Mouse (Mus musculus): ENCODE measurements around the gene Rfx4. TPM values are rescaled to one million over a fixed set of nuclear protein-coding genes. Genes with fewer than 3 reads are reported as not detected.

The Rfx4 gene
- polyA plus RNA-seq, 1 experiment from 2014 or later = 0.19 TPM

DNA sequence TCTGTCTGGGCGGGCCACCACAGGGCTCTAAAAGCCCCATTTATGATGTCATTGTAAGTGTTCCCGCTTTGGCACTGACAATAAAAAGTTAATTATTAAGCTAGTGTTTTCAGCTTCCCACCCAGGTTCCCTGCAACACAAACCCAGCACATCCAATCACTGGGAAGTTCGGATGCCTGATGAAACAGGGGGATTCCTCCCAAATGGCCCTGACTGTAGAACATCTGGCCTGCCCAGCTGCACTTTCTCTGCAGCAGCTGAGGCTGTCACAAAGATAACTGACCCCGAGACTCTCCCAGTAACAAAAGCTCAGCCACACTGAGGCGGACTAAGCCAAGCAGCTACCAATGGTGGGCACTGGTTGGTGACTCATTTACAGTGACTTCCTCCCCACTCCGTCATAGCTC lies 130.4 kb downstream of the Rfx4 start:
- ATAC-seq (ENCODE audit: low FRiP score, low TSS enrichment) = peak; percentile 74
- H3K27ac ChIP-seq (ENCODE audit: low read depth, low read length) = peak overlapping the region; percentile 30; the same call in 1 of the 2 replicates
- peaks cover 6% of the 10 kb centered on the region for H3K4me1 ChIP-seq (ENCODE audit: control insufficient read depth, insufficient read depth, low read length)

DNA sequence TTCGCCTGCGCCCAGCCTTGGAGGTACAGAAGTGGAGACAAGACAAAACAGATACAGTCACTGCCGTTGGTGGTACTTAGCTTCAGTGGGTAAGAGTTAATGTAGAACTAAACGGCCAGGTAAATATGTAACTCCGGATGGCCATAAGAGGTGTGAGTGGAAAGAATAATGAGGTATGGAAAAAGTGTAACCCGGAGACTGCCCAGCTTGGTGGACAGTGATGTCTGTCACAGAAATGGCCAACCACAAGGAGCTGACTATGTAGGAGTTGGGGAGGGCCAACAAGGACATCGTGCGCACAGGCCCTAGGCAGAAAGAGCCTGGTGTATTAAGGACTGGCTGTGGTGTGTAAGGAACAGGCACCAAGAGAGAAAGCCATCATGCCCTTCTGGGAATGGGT lies 130.9 kb downstream of the Rfx4 start:
- no peaks in the 10 kb centered on the region for H3K27me3 ChIP-seq (ENCODE audit: control insufficient read depth, insufficient read depth, low read length)
- 0 out of 2 replicates have a peak overlapping the region, but pooled peaks have one; percentile 23 for H3K9ac ChIP-seq (ENCODE audit: low read depth, low read length)
- H3K36me3 ChIP-seq (ENCODE audit: control insufficient read depth, insufficient read depth, low read length) = no peaks in the 10 kb centered on the region
- H3K9me3 ChIP-seq (ENCODE audit: control insufficient read depth, low read length) = no peaks in the 10 kb centered on the region
- H3K27ac ChIP-seq (ENCODE audit: low read depth, low read length) = peak overlapping the region; percentile 30; the same call in 1 of the 2 replicates
- peak; percentile 59; the same call in 1 of the 2 replicates for ATAC-seq (ENCODE audit: low FRiP score, low TSS enrichment)
- H3K4me1 ChIP-seq (ENCODE audit: control insufficient read depth, insufficient read depth, low read length) = peaks cover 6% of the 10 kb centered on the region
- peak overlapping the region; percentile 33; the same call in 1 of the 2 replicates for H3K4me2 ChIP-seq (replicated peaks; ENCODE audit: low read depth, low read length)
- 72% methylated on average over 8 of the region's 8 CpGs for WGBS
- no peak overlapping the region for H3K4me3 ChIP-seq (ENCODE audit: low read length)

More for the DNA sequence above, 130.4 kb downstream of the Rfx4 start:
- 0 out of 2 replicates have a peak overlapping the region, but pooled peaks have one; percentile 23 for H3K9ac ChIP-seq (ENCODE audit: low read depth, low read length)
- H3K27me3 ChIP-seq (ENCODE audit: control insufficient read depth, insufficient read depth, low read length) = no peaks in the 10 kb centered on the region
- peak overlapping the region; percentile 33 for H3K4me2 ChIP-seq (replicated peaks; ENCODE audit: low read depth, low read length)
- H3K4me3 ChIP-seq (ENCODE audit: low read length) = peak overlapping the region; percentile 6; the same call in 1 of the 2 replicates
- no peaks in the 10 kb centered on the region for H3K36me3 ChIP-seq (ENCODE audit: control insufficient read depth, insufficient read depth, low read length)
- no peaks in the 10 kb centered on the region for H3K9me3 ChIP-seq (ENCODE audit: control insufficient read depth, low read length)
- 7% methylated on average over 6 of the region's 6 CpGs for WGBS

DNA sequence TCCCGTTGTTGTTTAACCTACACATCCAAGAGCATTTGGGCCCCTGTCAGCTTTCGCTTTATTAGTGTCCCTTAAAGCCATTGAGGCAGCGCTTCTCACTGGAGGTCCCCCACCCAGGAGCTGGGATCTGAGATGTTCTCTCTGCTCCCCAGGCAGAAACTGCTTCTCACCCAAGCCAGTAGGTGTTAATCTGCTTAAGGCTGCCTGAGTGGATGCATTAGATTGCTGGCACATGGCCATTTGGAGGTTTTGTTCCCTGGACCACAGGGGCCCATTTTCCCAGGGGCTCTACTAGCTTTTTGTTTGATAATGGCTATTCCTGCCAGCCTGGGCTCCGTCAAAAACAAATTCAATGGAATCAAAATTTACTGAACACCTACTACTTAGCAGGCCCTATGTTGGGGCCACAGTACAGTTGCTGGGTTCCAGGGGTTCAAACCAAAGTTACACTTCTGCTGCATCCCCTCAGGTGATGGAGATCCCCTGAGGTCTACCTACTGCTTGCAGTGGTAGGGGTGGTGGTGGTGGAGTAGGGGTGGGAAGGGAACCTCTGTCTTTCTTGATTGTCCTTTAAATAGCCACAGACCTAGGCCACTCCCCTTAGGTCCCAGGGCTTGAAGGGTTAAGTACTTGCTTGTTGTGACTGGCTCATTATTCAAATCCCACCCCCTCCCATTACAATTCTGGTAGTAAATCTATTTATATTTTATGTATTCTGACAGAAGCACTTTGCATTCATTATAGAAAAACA lies 133.4 kb downstream of the Rfx4 start:
- 44% methylated on average over 4 of the region's 4 CpGs for WGBS
- Histone ChIP-seq H3K36me3 (ENCODE audit: control insufficient read depth, insufficient read depth, low read length) (no peaks in the 10 kb centered on the region), H3K4me3 (ENCODE audit: low read length) (no peak overlapping the region), H3K4me2 (replicated peaks; ENCODE audit: low read depth, low read length) (no peak overlapping the region), H3K27ac (ENCODE audit: low read depth, low read length) (no peak overlapping the region), H3K9me3 (ENCODE audit: control insufficient read depth, low read length) (no peaks in the 10 kb centered on the region), H3K27me3 (ENCODE audit: control insufficient read depth, insufficient read depth, low read length) (no peaks in the 10 kb centered on the region), H3K9ac (ENCODE audit: low read depth, low read length) (no peak overlapping the region), H3K4me1 (ENCODE audit: control insufficient read depth, insufficient read depth, low read length) (peaks cover 6% of the 10 kb centered on the region)
- no peak for ATAC-seq (ENCODE audit: low FRiP score, low TSS enrichment)

DNA sequence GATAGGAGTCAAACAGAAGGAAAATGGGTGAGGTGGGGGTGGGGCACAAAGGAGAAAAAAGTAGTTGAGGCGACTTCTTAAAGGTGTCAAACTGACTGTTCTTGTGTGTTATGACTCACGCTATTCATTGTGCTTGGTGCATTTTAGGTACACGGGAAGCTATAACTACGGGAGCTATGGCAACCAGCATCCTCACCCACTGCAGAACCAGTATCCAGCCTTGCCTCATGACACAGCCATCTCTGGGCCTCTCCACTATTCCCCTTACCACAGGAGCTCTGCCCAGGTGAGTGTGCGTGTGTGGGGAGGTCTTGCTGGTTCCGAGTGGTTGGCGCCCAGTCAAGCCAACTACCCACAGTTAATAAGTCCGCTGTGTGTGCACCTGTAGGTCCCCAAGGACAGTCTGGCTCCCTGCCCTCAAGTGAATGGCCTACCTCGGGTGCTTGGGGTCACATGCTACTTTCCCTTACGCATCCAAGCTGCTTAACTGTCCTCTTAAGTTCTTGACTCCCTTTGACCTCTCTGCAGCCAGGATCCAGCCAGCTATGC lies 140.0 kb downstream of the Rfx4 start:
- H3K27ac ChIP-seq (ENCODE audit: low read depth, low read length) = no peak overlapping the region
- no peaks in the 10 kb centered on the region for H3K27me3 ChIP-seq (ENCODE audit: control insufficient read depth, insufficient read depth, low read length)
- no peak overlapping the region for H3K9ac ChIP-seq (ENCODE audit: low read depth, low read length)
- no peaks in the 10 kb centered on the region for H3K4me1 ChIP-seq (ENCODE audit: control insufficient read depth, insufficient read depth, low read length)
- H3K4me3 ChIP-seq (ENCODE audit: low read length) = no peak overlapping the region
- 86% methylated on average over 10 of the region's 10 CpGs for WGBS
- no peak for ATAC-seq (ENCODE audit: low FRiP score, low TSS enrichment)
- H3K9me3 ChIP-seq (ENCODE audit: control insufficient read depth, low read length) = no peaks in the 10 kb centered on the region
- H3K4me2 ChIP-seq (replicated peaks; ENCODE audit: low read depth, low read length) = no peak overlapping the region
- H3K36me3 ChIP-seq (ENCODE audit: control insufficient read depth, insufficient read depth, low read length) = no peaks in the 10 kb centered on the region

DNA sequence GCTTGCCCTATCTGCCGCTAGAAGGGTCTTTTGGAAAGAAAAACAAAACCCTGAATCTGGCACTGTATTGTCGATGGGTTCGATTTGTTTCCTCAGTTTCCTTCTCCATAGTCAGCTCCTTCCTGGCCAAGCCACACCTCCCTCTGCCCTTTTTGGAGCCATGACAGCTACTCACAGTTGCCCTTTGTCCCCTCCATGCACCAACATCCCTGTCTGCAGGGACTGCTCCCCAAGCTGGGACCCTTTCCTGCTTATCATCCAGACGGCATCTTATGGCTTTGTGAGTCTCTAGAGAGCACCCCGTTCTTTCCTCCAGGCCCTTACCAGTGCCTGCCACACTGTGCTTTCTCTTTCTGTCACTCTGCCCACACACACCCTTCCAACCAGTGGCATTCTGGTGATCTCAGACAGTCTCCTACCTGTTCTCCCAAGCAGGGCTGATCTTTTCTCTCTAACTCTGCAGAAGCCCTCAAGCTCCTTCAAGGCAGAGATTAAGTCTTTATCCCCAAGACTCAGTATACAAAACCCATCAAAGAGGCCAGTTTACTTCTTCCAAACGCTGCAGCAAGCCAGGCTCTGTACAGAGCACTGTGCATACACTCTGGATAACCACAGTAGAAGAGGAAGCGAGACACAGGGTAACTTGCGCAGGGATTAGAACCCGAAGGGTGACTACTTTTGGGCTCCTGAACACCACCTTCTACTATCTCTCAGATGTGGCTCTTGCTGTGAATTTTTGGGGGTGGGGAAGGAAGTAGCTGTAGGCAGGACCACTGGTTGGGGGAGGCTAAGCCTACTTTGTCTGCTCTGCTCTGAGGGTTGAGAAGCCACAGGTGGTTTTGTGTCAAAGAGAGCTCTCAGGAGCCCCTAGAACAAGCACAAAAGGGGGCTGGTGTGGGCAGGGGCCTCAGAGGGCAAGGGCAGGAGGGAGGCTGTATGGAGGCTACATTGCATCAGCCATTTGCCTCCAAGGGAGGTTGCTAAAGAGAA lies 141.4 kb downstream of the Rfx4 start:
- H3K27ac ChIP-seq (ENCODE audit: low read depth, low read length) = no peak overlapping the region
- H3K36me3 ChIP-seq (ENCODE audit: control insufficient read depth, insufficient read depth, low read length) = no peaks in the 10 kb centered on the region
- no peaks in the 10 kb centered on the region for H3K9me3 ChIP-seq (ENCODE audit: control insufficient read depth, low read length)
- no peaks in the 10 kb centered on the region for H3K27me3 ChIP-seq (ENCODE audit: control insufficient read depth, insufficient read depth, low read length)
- WGBS = 74% methylated on average over 9 of the region's 9 CpGs
- no peak for ATAC-seq (ENCODE audit: low FRiP score, low TSS enrichment)
- H3K4me2 ChIP-seq (replicated peaks; ENCODE audit: low read depth, low read length) = no peak overlapping the region
- H3K9ac ChIP-seq (ENCODE audit: low read depth, low read length) = no peak overlapping the region
- no peaks in the 10 kb centered on the region for H3K4me1 ChIP-seq (ENCODE audit: control insufficient read depth, insufficient read depth, low read length)
- H3K4me3 ChIP-seq (ENCODE audit: low read length) = no peak overlapping the region

DNA sequence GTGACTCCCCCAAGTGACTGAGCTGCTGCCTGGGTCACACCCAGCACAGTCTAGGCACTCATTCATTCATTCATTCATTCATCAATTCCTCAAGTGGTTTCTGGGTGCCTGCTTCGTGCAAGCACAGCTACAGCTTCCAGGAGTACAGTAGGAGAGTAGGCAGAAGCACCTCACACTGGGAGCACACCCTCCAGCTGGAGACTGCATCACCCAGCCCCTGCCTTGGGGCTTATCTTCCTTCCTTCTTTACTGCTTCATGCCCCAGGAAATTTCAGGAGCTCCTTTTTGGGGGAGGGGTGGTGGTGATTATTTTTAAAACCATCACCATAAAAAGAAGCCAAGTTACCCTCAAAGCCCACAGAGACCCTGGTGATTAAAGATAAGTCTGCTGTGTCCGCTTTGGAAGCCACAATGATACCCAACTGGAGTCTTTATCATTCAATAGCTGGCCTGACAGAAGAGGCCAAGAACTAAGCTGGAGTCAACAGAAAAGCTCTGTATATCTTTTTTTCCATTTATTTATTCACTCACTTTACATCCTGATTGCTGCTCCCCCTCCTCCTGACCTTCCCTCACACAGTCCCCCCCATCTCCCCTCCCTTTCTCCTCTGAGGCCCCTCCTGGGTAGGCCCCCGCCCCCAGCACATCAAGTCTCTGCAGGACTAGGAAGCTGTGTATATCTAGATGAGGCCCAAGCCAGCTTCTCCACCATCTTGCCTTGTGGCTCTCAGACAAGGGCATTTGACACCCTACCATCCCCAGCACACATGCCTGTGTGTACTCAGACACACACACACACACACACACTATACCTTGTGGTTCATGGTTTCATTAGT lies 142.5 kb downstream of the Rfx4 start:
- H3K27ac ChIP-seq (ENCODE audit: low read depth, low read length) = no peak overlapping the region
- no peaks in the 10 kb centered on the region for H3K27me3 ChIP-seq (ENCODE audit: control insufficient read depth, insufficient read depth, low read length)
- no peak overlapping the region for H3K4me2 ChIP-seq (replicated peaks; ENCODE audit: low read depth, low read length)
- H3K4me3 ChIP-seq (ENCODE audit: low read length) = no peak overlapping the region
- WGBS = 75% methylated on average over 3 of the region's 3 CpGs
- no peaks in the 10 kb centered on the region for H3K36me3 ChIP-seq (ENCODE audit: control insufficient read depth, insufficient read depth, low read length)
- no peaks in the 10 kb centered on the region for H3K9me3 ChIP-seq (ENCODE audit: control insufficient read depth, low read length)
- no peak overlapping the region for H3K9ac ChIP-seq (ENCODE audit: low read depth, low read length)
- no peak for ATAC-seq (ENCODE audit: low FRiP score, low TSS enrichment)
- no peaks in the 10 kb centered on the region for H3K4me1 ChIP-seq (ENCODE audit: control insufficient read depth, insufficient read depth, low read length)

DNA sequence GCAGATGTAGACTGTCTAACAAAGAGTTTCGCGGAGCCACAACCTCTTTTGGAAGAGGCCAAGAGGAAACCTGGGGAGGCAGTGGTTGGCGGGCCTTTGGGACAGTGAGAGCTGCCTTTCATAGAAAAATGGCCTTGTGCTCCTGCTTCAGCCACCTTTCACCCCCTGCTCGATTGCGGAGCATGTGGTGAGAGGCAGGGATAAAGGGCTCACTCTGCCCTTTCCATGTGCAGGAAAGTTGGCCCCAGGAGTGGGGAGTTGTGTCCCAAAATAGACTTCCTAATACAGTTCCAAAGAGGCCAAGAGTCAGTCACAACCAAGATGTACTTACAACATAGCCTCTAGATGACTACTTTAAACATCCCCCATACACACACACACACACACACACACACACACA lies 145.8 kb downstream of the Rfx4 start:
- Histone ChIP-seq H3K27ac (ENCODE audit: low read depth, low read length) (no peak overlapping the region), H3K36me3 (ENCODE audit: control insufficient read depth, insufficient read depth, low read length) (no peaks in the 10 kb centered on the region), H3K4me1 (ENCODE audit: control insufficient read depth, insufficient read depth, low read length) (peaks cover 4% of the 10 kb centered on the region; the same call in 1 of the 2 replicates), H3K4me2 (replicated peaks; ENCODE audit: low read depth, low read length) (no peak overlapping the region), H3K9me3 (ENCODE audit: control insufficient read depth, low read length) (no peaks in the 10 kb centered on the region), H3K4me3 (ENCODE audit: low read length) (no peak overlapping the region), H3K27me3 (ENCODE audit: control insufficient read depth, insufficient read depth, low read length) (no peaks in the 10 kb centered on the region), H3K9ac (ENCODE audit: low read depth, low read length) (no peak overlapping the region)
- no peak for ATAC-seq (ENCODE audit: low FRiP score, low TSS enrichment)
- WGBS = 77% methylated on average over 5 of the region's 5 CpGs

DNA sequence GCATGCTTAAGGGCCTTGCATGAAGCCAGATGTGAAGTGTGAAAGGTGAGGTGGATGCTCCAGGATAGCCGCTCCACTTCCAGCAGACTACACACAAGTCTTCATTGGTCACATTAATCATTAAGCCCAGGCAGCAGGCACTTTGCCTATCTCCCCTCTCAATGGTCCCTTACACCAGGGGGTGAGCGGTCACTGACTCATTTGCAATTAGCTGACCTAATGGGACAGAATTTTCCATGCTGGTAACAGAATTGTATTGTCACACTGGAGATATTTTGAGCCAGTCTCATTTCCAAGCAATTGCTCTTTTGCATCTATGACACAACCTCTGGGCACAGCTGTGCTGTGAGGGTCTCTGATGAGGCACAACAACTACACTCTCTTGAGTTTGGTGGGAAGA lies 146.4 kb downstream of the Rfx4 start:
- Histone ChIP-seq H3K9ac (ENCODE audit: low read depth, low read length) (no peak overlapping the region), H3K9me3 (ENCODE audit: control insufficient read depth, low read length) (no peaks in the 10 kb centered on the region), H3K36me3 (ENCODE audit: control insufficient read depth, insufficient read depth, low read length) (no peaks in the 10 kb centered on the region), H3K4me3 (ENCODE audit: low read length) (no peak overlapping the region), H3K27ac (ENCODE audit: low read depth, low read length) (no peak overlapping the region), H3K27me3 (ENCODE audit: control insufficient read depth, insufficient read depth, low read length) (no peaks in the 10 kb centered on the region), H3K4me2 (replicated peaks; ENCODE audit: low read depth, low read length) (no peak overlapping the region), H3K4me1 (ENCODE audit: control insufficient read depth, insufficient read depth, low read length) (peaks cover 4% of the 10 kb centered on the region; the same call in 1 of the 2 replicates)
- no peak for ATAC-seq (ENCODE audit: low FRiP score, low TSS enrichment)
- 76% methylated on average over 2 of the region's 2 CpGs for WGBS

All from kidney, embryonic 14.5 days (tissue).